Mouse (Mus musculus): Measurements from ENCODE around the gene Tgfbr3l. TPM values are rescaled to one million over a fixed set of nuclear protein-coding genes. Genes with fewer than 3 reads are reported as not detected.

Tgfbr3l gene
- polyA plus RNA-seq, 1 experiment from 2014 or later = 2.1 TPM

DNA sequence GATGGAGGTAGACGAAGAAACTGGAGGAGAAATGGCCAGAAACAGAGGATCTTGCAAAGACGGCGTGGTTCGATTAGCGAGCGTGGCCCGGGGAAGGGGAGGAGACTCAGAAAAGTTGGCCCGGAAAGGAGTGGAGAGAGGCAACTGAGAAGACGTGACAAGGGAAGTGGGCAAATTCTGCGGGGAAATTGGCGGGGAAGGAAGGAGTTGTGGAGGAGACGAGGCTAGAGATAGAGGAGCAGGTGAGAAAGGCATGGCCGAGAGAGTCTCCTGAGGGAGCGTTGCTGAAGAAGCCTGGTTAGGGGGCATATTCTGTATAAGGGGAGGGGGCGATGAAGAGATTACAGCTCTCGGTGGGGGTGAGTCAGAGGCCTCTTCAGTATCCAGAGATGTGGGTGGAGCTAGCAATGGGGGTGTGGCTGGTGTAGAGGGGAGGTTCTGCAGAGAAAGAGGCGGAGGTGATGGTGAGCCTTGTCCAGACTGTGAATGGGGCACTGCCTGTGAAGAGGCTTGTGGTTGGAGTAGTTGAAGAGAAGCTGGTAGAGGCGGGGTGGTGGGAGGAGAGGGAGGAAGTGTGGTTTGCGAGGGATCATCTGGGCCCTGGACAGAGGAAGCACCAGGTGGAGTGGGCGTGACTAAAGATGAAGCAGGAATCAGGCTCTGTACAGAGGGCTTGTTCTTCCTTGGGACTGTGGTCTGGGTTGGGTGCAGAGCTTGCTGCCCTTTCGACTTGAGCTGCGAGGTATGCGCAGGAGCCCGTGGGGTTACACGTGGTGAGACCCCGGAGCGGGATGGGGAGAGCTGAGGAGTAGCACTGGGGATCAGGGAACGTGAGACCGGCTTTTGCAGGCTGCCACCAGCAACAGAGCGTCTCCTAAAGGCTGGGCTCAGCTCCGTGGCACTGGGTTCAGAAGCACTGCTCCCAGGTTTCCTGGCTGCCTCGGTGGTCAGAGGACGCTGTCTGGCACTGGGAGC is 33.7 kb upstream of the Tgfbr3l start:
- DNase-seq (ENCODE audit: low spot score) = peak; percentile 52
- ATAC-seq = no peak
- Histone ChIP-seq H3K27ac (ENCODE audit: low read depth, low read length) (0 out of 2 replicates have a peak overlapping the region, but pooled peaks have one; percentile 27), H3K27me3 (replicated peaks; ENCODE audit: control insufficient read depth, insufficient read depth, low read length) (no peaks in the 10 kb centered on the region), H3K9me3 (replicated peaks; ENCODE audit: control insufficient read depth, low read length) (no peaks in the 10 kb centered on the region), H3K4me2 (ENCODE audit: low read length) (peak overlapping the region; percentile 83), H3K4me3 (ENCODE audit: low read depth, low read length) (peak overlapping the region; percentile 41), H3K36me3 (ENCODE audit: control insufficient read depth, insufficient read depth, low read length) (peaks cover 34% of the 10 kb centered on the region), H3K9ac (ENCODE audit: low read length) (peak overlapping the region; percentile 62), H3K4me1 (ENCODE audit: control insufficient read depth, insufficient read depth, low read length) (peaks cover 37% of the 10 kb centered on the region)
- 14% methylated on average over 33 of the region's 33 CpGs for WGBS

DNA sequence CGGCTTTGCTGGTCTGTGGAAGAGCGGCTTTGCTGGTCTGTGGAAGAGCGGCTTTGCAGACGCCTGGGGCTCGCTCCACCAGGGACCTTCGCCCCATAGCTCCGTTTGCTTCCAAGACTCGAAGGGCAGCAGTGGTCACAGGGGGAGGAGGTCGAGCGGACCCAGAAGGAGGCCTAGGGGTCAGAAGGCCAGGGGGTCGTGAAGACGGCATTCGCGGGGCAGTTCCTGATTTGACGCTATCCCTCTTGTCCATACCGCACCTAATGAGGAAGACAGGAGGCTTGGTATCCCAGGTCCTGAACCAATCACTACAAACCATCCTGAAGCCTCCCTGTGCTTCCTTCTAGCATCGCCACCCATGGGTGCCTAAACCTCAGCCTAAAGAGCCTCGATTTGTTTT is 31.7 kb upstream of the Tgfbr3l start:
- DNase-seq (ENCODE audit: low spot score) (no peak), ATAC-seq (peak; percentile 11)
- 4% methylated on average over 18 of the region's 18 CpGs for WGBS
- Histone ChIP-seq H3K36me3 (ENCODE audit: control insufficient read depth, insufficient read depth, low read length) (peaks cover 15% of the 10 kb centered on the region), H3K9me3 (replicated peaks; ENCODE audit: control insufficient read depth, low read length) (no peaks in the 10 kb centered on the region), H3K4me2 (ENCODE audit: low read length) (peak overlapping the region; percentile 83), H3K27me3 (replicated peaks; ENCODE audit: control insufficient read depth, insufficient read depth, low read length) (no peaks in the 10 kb centered on the region), H3K9ac (ENCODE audit: low read length) (peak overlapping the region; percentile 95), H3K4me3 (ENCODE audit: low read depth, low read length) (peak overlapping the region; percentile 71), H3K4me1 (ENCODE audit: control insufficient read depth, insufficient read depth, low read length) (peaks cover 37% of the 10 kb centered on the region), H3K27ac (ENCODE audit: low read depth, low read length) (peak overlapping the region; percentile 96)

DNA sequence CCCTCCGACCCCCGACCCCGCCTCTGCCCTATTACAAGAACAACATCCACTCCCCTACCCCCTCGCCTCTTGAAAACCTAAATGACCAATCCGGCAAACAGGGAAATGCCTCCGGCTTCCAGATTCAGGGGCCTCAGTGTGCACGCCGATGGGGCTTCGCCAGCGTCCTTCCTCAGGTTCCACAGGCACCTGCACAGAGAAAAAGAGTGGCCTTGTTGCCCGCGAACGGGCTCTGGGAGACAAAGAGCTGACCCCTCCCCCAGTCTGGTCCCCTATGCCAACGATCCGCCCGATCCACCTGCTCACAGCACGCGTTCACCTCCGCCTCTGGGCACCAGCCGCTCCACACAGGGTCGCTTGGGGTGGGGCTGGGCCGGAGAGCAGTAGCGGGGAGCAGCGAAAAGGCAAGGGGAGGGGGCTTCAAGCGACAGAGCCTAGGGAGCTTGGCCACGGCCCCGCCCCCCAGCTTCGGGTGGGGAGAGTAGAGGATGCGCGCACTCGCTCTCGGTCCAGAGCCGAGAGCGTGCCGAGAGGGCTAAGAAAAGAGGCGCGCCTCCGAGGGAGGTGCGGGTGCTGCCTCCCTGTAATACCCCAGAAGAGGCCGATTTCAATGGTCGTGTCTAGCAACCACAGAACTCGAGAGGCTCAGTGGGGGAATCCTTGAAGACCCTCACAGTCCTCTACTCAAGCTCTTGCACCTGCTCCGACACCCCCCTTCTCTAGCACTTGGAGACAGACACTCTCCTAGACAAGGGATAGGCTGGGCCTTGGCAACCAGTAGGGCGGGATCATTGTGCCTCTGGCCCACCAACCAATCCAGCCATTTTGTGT is 31.0 kb upstream of the Tgfbr3l start, which contains the start of gene Prr36:
Gene Prr36, minus strand, starts transcription at position 669 of the 831 bp plus-strand sequence.
- Histone ChIP-seq H3K36me3 (ENCODE audit: control insufficient read depth, insufficient read depth, low read length) (peaks cover 15% of the 10 kb centered on the region), H3K27me3 (replicated peaks; ENCODE audit: control insufficient read depth, insufficient read depth, low read length) (no peaks in the 10 kb centered on the region), H3K9ac (ENCODE audit: low read length) (peak within 1 kb of the TSS; percentile 95), H3K9me3 (replicated peaks; ENCODE audit: control insufficient read depth, low read length) (no peaks in the 10 kb centered on the region), H3K4me3 (ENCODE audit: low read depth, low read length) (peak within 1 kb of the TSS; percentile 71), H3K4me2 (ENCODE audit: low read length) (peak within 1 kb of the TSS; percentile 83), H3K27ac (ENCODE audit: low read depth, low read length) (peak within 1 kb of the TSS; percentile 96), H3K4me1 (ENCODE audit: control insufficient read depth, insufficient read depth, low read length) (peaks cover 37% of the 10 kb centered on the region)
- under 1% methylated on average over 41 of the region's 44 CpGs for WGBS
- DNase-seq (ENCODE audit: low spot score) = peak; percentile 92
- peak; percentile 90 for ATAC-seq

DNA sequence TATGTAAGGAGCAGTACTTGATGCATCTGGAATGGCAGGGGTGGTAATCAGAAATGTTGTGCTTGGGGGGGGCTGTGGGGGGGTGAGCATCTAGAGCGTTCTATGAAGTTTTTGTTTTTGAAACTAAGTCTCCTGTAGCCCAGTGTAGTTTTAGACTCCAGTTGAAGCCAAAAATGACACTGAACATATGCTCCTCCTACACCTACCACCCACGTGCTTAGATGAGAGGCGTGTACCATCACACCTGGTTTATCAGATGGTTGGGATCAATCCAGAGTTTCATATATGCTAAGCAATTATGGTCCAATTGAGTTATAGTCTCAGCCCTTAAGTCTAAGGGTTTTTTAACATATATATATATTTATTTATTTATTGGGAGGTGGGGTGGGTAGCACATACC is 28.4 kb upstream of the Tgfbr3l start:
- no peak overlapping the region for H3K4me2 ChIP-seq (ENCODE audit: low read length)
- H3K27ac ChIP-seq (ENCODE audit: low read depth, low read length) = no peak overlapping the region
- no peak overlapping the region for H3K9ac ChIP-seq (ENCODE audit: low read length)
- 88% methylated on average over 3 of the region's 3 CpGs for WGBS
- H3K4me3 ChIP-seq (ENCODE audit: low read depth, low read length) = no peak overlapping the region
- H3K9me3 ChIP-seq (replicated peaks; ENCODE audit: control insufficient read depth, low read length) = no peaks in the 10 kb centered on the region
- DNase-seq (ENCODE audit: low spot score) (no peak), ATAC-seq (no peak)
- H3K4me1 ChIP-seq (ENCODE audit: control insufficient read depth, insufficient read depth, low read length) = peaks cover 18% of the 10 kb centered on the region
- H3K27me3 ChIP-seq (replicated peaks; ENCODE audit: control insufficient read depth, insufficient read depth, low read length) = no peaks in the 10 kb centered on the region
- peaks cover 9% of the 10 kb centered on the region for H3K36me3 ChIP-seq (ENCODE audit: control insufficient read depth, insufficient read depth, low read length)

DNA sequence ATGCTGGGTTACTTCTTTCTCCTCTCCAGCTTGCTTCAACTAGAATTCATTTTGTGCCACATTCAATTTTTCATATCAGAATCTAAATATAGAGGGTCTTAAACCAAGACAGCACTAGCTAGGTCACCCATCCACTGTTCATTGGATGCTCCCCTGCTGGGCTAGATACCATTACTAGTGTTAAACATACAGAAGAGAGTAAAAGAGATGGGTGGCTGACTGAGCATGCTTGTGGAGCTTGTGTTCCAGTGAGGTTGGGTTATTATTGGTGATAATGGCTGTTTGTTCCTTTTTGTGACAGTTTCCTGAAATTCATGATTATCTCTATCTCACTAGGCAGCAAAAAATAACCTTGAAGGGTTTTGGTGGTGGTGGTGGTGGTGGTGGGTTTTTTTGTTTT is 26.0 kb upstream of the Tgfbr3l start:
- Histone ChIP-seq H3K9me3 (replicated peaks; ENCODE audit: control insufficient read depth, low read length) (no peaks in the 10 kb centered on the region), H3K27ac (ENCODE audit: low read depth, low read length) (no peak overlapping the region), H3K4me1 (ENCODE audit: control insufficient read depth, insufficient read depth, low read length) (0 out of 2 replicates have a peak, but pooled peaks cover 5% of the 10 kb centered on the region), H3K9ac (ENCODE audit: low read length) (no peak overlapping the region), H3K27me3 (replicated peaks; ENCODE audit: control insufficient read depth, insufficient read depth, low read length) (no peaks in the 10 kb centered on the region), H3K4me3 (ENCODE audit: low read depth, low read length) (no peak overlapping the region), H3K36me3 (ENCODE audit: control insufficient read depth, insufficient read depth, low read length) (no peaks in the 10 kb centered on the region), H3K4me2 (ENCODE audit: low read length) (no peak overlapping the region)
- ATAC-seq (no peak), DNase-seq (ENCODE audit: low spot score) (no peak)

DNA sequence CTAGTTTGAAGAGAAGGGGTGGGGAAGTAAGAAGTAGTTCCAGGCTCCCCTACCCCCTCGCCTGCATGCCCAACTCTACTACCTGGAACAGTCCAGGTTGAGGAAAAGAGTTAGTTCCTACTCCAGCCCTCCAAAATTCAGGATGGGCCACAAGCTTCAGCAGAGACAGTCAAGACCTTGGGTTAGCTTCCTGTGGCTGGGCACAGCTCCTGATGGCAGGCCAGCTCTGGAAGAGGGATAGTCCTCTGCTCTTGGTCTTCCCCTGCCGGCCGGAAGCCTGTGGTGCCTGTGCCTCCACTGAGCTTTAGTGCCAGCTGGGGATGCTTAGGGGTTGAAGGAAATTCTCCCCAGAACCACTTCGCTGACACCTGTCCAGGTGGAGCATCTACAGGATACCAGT is 21.7 kb upstream of the Tgfbr3l start:
- H3K4me2 ChIP-seq (ENCODE audit: low read length) = peak overlapping the region; percentile 39; the same call in 1 of the 2 replicates
- no peaks in the 10 kb centered on the region for H3K4me1 ChIP-seq (ENCODE audit: control insufficient read depth, insufficient read depth, low read length)
- H3K4me3 ChIP-seq (ENCODE audit: low read depth, low read length) = no peak overlapping the region
- H3K36me3 ChIP-seq (ENCODE audit: control insufficient read depth, insufficient read depth, low read length) = no peaks in the 10 kb centered on the region
- H3K9ac ChIP-seq (ENCODE audit: low read length) = 0 out of 2 replicates have a peak overlapping the region, but pooled peaks have one; percentile 17
- WGBS = 25% methylated on average over 4 of the region's 4 CpGs
- no peaks in the 10 kb centered on the region for H3K27me3 ChIP-seq (replicated peaks; ENCODE audit: control insufficient read depth, insufficient read depth, low read length)
- no peaks in the 10 kb centered on the region for H3K9me3 ChIP-seq (replicated peaks; ENCODE audit: control insufficient read depth, low read length)
- DNase-seq (ENCODE audit: low spot score) (no peak), ATAC-seq (no peak)
- H3K27ac ChIP-seq (ENCODE audit: low read depth, low read length) = no peak overlapping the region

DNA sequence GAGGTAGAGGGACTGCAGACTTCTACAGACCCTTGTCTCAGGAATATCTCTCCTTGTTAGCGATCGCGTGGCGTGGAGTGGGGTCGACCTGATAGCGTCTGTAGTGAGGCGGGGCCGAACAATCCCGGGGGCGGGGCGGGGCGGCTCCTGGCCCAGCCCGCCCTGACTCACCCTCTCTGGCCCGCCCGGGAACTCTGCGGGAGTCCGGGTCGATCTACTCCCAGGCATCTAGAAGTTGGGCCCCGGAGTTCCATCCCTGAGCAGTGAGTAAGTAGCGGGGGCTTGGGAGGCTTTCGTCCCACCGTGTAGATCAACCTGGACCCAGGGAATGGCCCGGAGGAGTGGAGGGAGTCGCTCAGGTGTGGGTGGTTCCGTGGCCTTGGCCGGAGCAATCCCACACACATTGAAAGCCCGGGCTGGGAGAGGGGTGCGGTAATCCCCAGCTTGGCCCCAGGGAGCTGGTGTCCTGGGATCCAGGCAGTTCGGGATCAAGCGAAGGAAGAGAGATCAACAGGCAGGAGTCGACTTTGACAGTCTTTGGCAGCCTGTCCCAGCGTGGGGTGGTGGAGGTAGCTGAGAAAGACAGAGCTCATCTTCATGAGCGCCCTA is 21.2 kb upstream of the Tgfbr3l start, which contains the start of gene Lrrc8e:
Gene Lrrc8e, plus strand, starts transcription at position 89 of the 609 bp plus-strand sequence.
- 4% methylated on average over 33 of the region's 33 CpGs for WGBS
- Histone ChIP-seq H3K27me3 (replicated peaks; ENCODE audit: control insufficient read depth, insufficient read depth, low read length) (no peaks in the 10 kb centered on the region), H3K36me3 (ENCODE audit: control insufficient read depth, insufficient read depth, low read length) (no peaks in the 10 kb centered on the region), H3K4me2 (ENCODE audit: low read length) (peak within 1 kb of the TSS; percentile 39), H3K4me3 (ENCODE audit: low read depth, low read length) (no peak within 1 kb of the TSS), H3K4me1 (ENCODE audit: control insufficient read depth, insufficient read depth, low read length) (no peaks in the 10 kb centered on the region), H3K9ac (ENCODE audit: low read length) (0 out of 2 replicates have a peak within 1 kb of the TSS, but pooled peaks have one; percentile 17), H3K27ac (ENCODE audit: low read depth, low read length) (no peak within 1 kb of the TSS), H3K9me3 (replicated peaks; ENCODE audit: control insufficient read depth, low read length) (no peaks in the 10 kb centered on the region)
- DNase-seq (ENCODE audit: low spot score) = no peak
- peak; percentile 40; the same call in 1 of the 2 replicates for ATAC-seq

DNA sequence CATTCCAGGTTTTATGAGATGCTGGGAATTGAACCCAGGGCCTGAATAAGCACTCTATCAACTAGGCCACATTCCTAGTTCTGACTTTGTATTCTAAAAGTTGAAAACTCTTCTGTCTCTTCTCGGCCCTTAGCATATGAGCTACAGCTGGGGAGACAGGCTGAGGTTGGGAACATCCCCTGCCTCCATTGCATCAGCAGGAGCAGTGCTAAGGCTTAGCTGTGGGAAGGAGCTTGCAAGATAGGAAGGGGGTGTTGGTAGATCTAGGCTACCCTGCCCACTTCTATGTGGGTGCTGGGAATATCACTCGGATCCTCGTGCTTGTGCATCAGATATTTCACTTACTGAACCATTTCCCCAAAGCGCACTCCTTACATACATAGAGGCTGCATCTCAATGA is 20.1 kb upstream of the Tgfbr3l start:
- no peak for ATAC-seq
- Histone ChIP-seq H3K27ac (ENCODE audit: low read depth, low read length) (no peak overlapping the region), H3K36me3 (ENCODE audit: control insufficient read depth, insufficient read depth, low read length) (no peaks in the 10 kb centered on the region), H3K4me2 (ENCODE audit: low read length) (no peak overlapping the region), H3K9ac (ENCODE audit: low read length) (no peak overlapping the region), H3K4me1 (ENCODE audit: control insufficient read depth, insufficient read depth, low read length) (no peaks in the 10 kb centered on the region), H3K4me3 (ENCODE audit: low read depth, low read length) (no peak overlapping the region), H3K9me3 (replicated peaks; ENCODE audit: control insufficient read depth, low read length) (no peaks in the 10 kb centered on the region), H3K27me3 (replicated peaks; ENCODE audit: control insufficient read depth, insufficient read depth, low read length) (no peaks in the 10 kb centered on the region)
- no peak for DNase-seq (ENCODE audit: low spot score)
- WGBS = 97% methylated on average over 4 of the region's 4 CpGs

All from forebrain, embryonic 14.5 days (tissue).